Mouse (Mus musculus) ZHBTc4 (cell line): ENCODE results near the gene Hoxa7.
A peak's percentile ranks its signal among the peaks of the same experiment; 100 is the strongest.

ENCODE experiments used
- DNase-seq: peaks from one replicate; pipeline ENCODE4 v3.0.0-alpha.2; 2011; ENCODE audit warnings: low read depth, low spot score

Gene Hoxa7

DNA sequence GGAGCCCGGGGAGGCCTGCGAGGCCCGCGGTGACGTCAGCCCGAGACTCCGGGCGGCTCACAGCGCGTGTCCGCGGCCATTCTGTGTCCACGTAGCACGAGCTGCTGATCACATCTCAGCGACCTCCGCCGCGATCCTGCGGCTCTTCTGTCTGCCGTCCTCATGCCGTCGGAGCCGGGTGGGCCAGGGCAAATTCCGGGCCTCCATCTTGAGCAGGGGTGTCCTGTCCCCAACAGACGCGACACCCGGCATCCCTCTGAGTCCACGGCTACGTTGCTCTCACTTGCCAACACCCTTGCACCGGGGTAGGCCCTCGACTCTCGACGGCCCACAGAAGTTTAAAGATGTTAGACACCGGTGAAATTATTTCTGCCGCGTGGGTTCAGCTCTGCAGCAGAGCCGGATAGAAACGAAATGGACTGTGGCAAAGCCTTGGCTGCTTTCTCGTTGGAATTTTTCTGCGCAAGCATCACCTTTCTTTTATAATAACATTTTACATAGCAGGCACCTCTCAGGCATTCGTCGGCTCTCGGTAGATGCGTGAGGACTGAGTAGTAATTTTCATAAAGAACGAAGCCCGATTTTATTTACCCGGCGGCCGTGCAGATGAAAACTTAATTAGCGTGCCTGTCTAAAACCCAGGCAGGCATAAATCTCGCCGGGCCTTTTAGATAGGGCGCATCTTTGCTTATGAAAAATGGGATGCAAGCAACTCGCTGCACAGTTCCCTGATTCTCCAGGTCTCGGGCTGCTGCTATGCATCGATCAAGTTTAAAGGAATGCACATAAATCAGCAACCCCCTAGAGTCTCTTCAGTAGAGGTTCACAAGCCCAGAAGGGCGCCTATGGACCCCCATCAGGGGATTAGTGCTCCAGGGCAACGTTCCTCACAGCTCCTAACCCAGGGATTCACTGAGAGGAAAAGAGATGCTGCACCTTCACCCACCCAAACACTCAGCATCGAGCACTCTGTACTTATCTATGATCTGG is 32.2 kb upstream of the Hoxa7 start:
- peak; percentile 57 for DNase-seq

DNA sequence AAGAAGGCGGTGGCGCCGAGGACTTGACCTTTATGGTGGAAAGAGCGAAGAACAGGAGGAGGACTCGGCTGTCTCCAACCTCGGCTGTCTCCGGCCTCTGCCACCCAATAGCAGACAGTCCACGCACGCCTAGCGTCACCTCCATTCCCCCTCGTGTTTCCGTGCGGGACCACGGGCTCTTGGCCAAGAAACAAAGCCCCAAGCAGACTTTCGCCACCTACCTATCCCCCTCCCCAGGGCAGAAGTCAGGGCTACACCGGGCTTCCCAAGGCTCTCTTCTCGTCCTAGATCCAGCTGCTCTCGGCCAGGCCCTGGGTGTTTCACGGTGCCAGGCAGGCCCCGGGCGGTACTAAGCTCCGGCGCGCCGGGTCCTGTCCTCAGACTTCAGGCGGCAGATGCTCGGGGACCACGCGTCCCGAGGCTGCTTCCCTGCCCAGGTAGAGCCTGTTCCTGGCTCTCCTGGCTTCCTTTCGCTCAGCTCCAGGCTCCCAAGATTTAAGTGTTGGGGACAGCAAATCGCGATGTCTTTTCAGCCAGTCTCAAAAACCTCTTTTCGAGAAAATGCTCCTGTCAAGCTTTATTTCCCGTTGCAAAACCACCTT is 31.2 kb upstream of the Hoxa7 start:
- DNase-seq: peak; percentile 70

GRCm38 (mm10) chr6:52252016-52252774 is 30.5 kb upstream of the Hoxa7 start:
- DNase-seq: peak; percentile 55

DNA sequence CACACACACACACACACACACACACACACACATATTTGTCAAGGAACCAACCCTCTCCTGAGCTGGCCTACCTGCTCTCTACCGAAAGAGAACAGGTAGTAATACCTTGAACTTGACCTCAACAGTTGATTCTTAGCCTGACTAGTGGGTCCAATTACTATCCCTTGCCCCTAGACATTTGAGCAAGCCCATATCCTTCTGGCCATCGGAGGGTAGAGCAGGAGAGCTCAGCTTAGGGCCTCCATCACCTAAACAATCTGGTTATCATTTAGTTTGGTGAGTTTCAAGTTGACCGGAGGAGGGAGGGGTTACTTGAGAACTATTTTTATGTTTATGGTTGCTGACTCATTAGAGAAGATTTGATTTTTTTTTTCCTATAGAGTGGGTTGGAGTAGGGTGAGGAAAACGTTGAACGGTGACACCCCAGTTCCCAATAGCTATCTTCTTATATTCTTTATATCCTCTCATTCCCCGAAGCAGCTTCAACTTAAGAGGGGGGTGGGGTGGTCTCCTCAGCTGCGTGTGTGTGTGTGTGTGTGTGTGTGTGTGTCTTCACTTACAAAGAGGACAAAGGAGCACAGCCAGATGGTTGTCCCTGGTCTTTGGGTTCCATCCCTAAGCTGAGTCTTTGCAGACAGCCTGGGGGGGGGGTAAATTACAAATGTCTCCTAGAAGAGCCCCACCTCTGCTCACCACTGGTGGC is 29.7 kb upstream of the Hoxa7 start:
- DNase-seq: no peak

GRCm38 (mm10) chr6:52249826-52250225 is 28.2 kb upstream of the Hoxa7 start:
- DNase-seq: no peak

GRCm38 (mm10) chr6:52249415-52249738 is 27.7 kb upstream of the Hoxa7 start:
- no peak for DNase-seq

- peak; percentile 43 for DNase-seq
Measured at GRCm38 (mm10) chr6:52248638-52249414, 27.2 kb upstream of the Hoxa7 start.

GRCm38 (mm10) chr6:52247766-52248637 is 26.3 kb upstream of the Hoxa7 start:
- peak; percentile 58 for DNase-seq

DNA sequence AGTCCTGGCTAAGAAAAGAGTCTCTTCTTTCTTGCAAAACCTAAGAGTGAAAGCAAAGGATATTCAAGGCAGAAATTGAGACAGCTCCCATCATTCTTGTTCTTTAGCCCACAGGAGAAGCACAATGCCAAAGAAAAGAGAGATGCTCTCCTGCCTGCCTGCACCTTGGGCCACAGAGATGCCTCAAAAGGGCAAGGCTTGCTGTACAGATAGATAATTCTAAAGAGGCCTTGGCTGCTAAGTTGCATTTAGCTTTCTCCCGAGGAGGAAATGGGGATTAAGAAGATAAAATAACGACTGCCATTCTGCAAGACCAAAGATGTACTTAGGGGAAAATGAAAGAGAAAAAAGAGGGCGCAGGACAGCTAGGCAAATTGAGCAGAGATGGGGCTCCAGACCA is 25.3 kb upstream of the Hoxa7 start:
- DNase-seq: no peak

DNA sequence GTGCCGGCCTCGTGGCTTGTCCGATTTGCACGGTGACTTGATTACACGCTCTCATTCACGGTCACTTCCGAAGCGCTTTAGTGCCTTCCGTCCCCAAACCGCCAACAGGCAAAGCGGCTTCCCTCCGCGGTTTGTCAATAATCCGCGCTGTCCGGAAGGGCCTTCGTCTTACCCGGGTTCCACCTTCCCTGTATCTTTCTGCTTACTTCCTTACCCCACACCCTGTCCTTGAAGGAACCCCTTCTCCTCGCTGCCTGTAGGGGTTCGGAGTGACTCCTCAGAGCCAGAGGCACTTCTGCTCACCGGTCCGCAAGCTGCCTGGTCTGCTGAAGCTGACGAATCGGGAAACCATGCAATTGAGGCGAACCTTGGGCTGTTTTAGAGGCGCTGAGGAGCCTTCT is 24.7 kb upstream of the Hoxa7 start:
- peak; percentile 66 for DNase-seq

- no peak for DNase-seq
Measured at GRCm38 (mm10) chr6:52245757-52246142, 24.1 kb upstream of the Hoxa7 start, which contains the start of gene Hoxa11. Hoxa11 (minus strand) TSS chr6:52245810.

GRCm38 (mm10) chr6:52245040-52245756 is 23.5 kb upstream of the Hoxa7 start:
- DNase-seq: peak; percentile 64

DNA sequence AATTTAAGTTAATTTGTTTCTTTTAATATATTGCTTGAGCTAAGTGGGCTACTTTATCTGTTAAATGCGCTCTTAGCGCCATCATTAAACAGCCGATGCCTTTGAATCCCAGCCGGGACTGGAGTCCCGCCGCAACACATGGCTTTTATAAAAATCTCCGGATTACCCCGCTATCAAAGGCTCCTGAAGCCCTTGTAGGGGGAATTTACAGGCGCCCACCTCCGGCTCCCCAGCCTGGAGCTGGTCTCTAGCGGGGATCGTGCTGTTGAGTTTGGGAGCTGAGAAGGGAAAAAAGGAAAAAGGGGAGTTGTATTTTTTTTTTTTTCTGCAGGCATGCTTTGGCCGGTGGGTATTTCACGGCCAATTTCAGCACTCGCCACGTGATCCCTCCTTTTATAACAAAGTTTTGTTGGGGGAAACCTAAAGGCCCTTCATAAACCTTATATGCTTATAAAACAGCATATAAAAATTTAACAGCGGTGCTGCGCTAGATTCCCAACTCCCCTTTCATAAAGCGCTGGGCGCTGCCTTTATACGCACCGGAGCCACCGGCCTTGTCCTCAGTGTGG is 22.9 kb upstream of the Hoxa7 start:
- no peak for DNase-seq

DNA sequence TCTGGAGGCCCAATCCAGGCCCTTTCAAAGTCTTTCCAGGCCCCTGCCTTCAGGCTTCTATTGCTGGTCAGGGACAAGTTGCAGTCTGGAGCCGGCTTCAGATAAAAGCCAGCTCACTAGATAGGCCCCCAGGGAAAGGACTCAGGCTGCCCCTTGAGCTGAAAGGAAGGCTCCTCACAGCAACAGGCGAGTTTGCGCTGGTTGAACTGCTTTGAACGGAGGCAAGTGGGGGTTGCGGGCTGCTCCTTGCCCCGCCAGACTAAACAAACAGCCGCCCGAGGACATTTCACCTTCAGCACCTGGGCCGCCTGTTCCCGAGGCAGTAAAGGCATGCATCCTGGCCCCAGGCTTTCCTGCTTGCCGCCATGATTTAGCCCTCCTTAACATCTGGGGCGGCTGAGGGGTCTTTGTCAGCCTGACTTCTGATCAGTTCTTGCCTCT is 22.0 kb upstream of the Hoxa7 start:
- DNase-seq: peak; percentile 67

- DNase-seq: peak; percentile 35
Measured at GRCm38 (mm10) chr6:52242801-52243332, 21.2 kb upstream of the Hoxa7 start.

DNA sequence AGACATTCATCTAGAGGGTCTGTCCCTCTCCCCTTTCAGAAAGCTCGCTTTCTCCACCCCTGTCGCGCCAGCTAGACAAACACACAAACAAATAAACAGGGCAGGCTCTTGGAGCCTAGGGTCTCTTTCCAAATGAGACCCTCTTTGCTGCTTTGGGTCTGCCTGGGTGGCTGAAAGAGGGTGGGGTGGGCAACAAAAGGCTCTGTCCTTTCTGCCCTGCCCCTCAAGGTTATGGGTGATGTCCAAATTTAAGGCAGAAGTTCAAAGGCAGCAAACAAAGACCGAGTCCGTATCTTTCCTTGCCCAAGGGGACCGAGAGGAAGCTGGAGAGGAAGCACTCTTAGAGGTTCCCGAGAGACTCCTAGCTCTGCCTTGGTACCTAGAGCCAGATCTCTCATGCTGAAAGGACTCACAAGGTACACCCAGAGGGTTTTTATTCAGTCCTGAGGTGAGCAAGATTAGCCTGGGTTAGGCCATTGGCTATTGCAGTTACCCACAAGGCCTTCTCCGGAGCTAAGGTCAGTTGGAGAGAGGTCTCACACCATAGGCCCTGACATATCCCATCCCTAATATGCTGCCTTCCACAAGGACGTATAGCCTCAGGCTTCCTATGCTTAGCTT is 19.5 kb upstream of the Hoxa7 start:
- DNase-seq: no peak

DNA sequence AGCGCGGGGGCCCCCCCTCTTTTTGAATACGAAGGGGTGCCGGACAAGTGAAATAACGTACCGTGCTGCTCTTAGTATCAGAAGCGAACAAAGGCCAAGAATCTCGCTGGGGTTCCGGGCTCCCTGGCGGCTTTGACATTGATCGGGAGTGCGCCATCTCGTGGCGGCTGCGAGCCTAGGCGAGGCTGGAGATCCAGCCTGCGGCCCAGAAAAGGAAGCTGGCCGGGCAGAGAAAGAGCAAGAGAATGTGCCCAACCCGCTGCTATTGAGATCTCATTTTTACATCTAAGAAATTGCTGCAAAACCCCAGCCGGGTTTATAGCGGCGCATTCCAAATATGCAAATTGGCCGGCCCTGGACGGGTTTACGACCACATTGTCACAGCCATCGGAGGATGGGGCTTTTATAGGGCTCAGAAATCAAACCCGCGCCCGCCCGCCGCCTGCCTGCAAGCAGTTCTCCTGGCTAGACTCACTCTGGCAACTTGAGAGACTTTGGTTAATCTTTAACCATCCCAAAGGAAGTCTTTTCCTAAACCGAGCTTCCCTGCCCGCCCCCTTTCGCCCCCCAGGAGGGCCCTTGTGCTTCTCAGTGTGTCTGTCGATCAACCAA is 18.8 kb upstream of the Hoxa7 start, which contains the start of gene Hoxa10:
Gene Hoxa10 (minus strand): TSS at position 466 of the 612 bp plus-strand sequence.
- peak; percentile 93 for DNase-seq
